Comparison of ENCODE assay signal across 22 mouse cellular contexts in genomic region chr5:134669001-134669708, GRCm38 (mm10). TPM values are rescaled to one million over a fixed set of nuclear protein-coding genes. Genes with fewer than 3 reads are reported as not detected.
DNase-seq lines count a peak whose midpoint lies in the region; ATAC-seq and TF ChIP-seq lines count a peak whose summit lies in the region.
"Had no signal": no experiment of that assay in that cellular context is flagged by ENCODE, and none has a peak within 500 bp of the region (broad histone marks: within the 10 kb centered on the region; RNA-seq: fewer than 3 reads in every experiment).

No protein-coding gene starts in this region.

- 83% methylated on average over 20 of the region's 20 CpGs for WGBS in hindbrain, postnatal 0 days
- WGBS in hindbrain, embryonic 14.5 days: 72% methylated on average over 20 of the region's 20 CpGs
- 82% methylated on average over 20 of the region's 20 CpGs for WGBS in midbrain, postnatal 0 days
- WGBS in midbrain, embryonic 13.5 days: 82% methylated on average over 20 of the region's 20 CpGs

- peaks cover 44% of the 10 kb centered on the region; the same call in 1 of the 2 replicates for H3K36me3 ChIP-seq in hindbrain, postnatal 0 days (ENCODE audit: insufficient read depth, low read length)
- peaks cover 85% of the 10 kb centered on the region for H3K36me3 ChIP-seq in hindbrain, embryonic 14.5 days (replicated peaks; ENCODE audit: control insufficient read depth, insufficient read depth)
- peaks cover 72% of the 10 kb centered on the region for H3K36me3 ChIP-seq in midbrain, postnatal 0 days (ENCODE audit: insufficient read depth, low read length)
- H3K36me3 ChIP-seq in midbrain, embryonic 13.5 days: peaks cover 79% of the 10 kb centered on the region

- no peaks in the 10 kb centered on the region for H3K9me3 ChIP-seq in hindbrain, postnatal 0 days (ENCODE audit: low read length)
- H3K9me3 ChIP-seq in hindbrain, embryonic 14.5 days (ENCODE audit: control insufficient read depth, low read length): no peaks in the 10 kb centered on the region
- H3K9me3 ChIP-seq in midbrain, postnatal 0 days (ENCODE audit: low read length): no peaks in the 10 kb centered on the region
- H3K9me3 ChIP-seq in midbrain, embryonic 13.5 days: no peaks in the 10 kb centered on the region
- H3K9me3 ChIP-seq: forebrain, embryonic 13.5 days; heart, embryonic 12.5 days; kidney, embryonic 15.5 days; limb, embryonic 10.5 days; megakaryocyte, embryonic 14.5 days; neural tube, embryonic 13.5 days; stomach, embryonic 15.5 days had no signal

- TF ChIP-seq CTCF in hindbrain, postnatal 0 days (IDR thresholded peaks at IDR 0.05; ENCODE audit: low read depth): peak; percentile 41
- TF ChIP-seq CTCF in midbrain, postnatal 0 days (IDR thresholded peaks at IDR 0.05): peak; percentile 33; the same call in 1 of the 2 replicates

- no peaks in the 10 kb centered on the region for H3K4me1 ChIP-seq in hindbrain, postnatal 0 days (ENCODE audit: insufficient read depth, low read length)
- no peaks in the 10 kb centered on the region for H3K4me1 ChIP-seq in hindbrain, embryonic 14.5 days (replicated peaks; ENCODE audit: control insufficient read depth, insufficient read depth, low read length)
- H3K4me1 ChIP-seq in midbrain, postnatal 0 days (ENCODE audit: insufficient read depth, low read length): no peaks in the 10 kb centered on the region
- H3K4me1 ChIP-seq in midbrain, embryonic 13.5 days (replicated peaks): peaks cover 18% of the 10 kb centered on the region
- H3K4me1 ChIP-seq: heart, embryonic 12.5 days; kidney, embryonic 15.5 days; stomach, embryonic 15.5 days had no signal

- ATAC-seq in hindbrain, postnatal 0 days: no peak
- ATAC-seq in hindbrain, embryonic 14.5 days (ENCODE audit: low FRiP score): no peak
- ATAC-seq in midbrain, postnatal 0 days (ENCODE audit: low FRiP score): no peak
- ATAC-seq in midbrain, embryonic 13.5 days: no peak
- ATAC-seq in megakaryocyte, adult 5-6 weeks (ENCODE audit: poor library complexity, severe bottlenecking): no peak
- ATAC-seq: hindbrain, embryonic 16.5 days; liver, postnatal 0 days had no signal

- no peak overlapping the region for H3K27ac ChIP-seq in hindbrain, postnatal 0 days
- H3K27ac ChIP-seq in hindbrain, embryonic 14.5 days: no peak overlapping the region
- H3K27ac ChIP-seq in midbrain, postnatal 0 days (ENCODE audit: low read depth, low read length): no peak overlapping the region
- no peak overlapping the region for H3K27ac ChIP-seq in midbrain, embryonic 13.5 days
- H3K27ac ChIP-seq: forebrain, embryonic 13.5 days; kidney, embryonic 15.5 days; neural tube, embryonic 13.5 days; stomach, embryonic 15.5 days had no signal

- H3K4me2 ChIP-seq in hindbrain, postnatal 0 days (ENCODE audit: low read depth, low read length): no peak overlapping the region
- H3K4me2 ChIP-seq in hindbrain, embryonic 14.5 days (replicated peaks): no peak overlapping the region
- no peak overlapping the region for H3K4me2 ChIP-seq in midbrain, postnatal 0 days (ENCODE audit: low read depth, low read length, poor library complexity, severe bottlenecking)
- no peak overlapping the region for H3K4me2 ChIP-seq in midbrain, embryonic 13.5 days (replicated peaks)
- H3K4me2 ChIP-seq: forebrain, embryonic 13.5 days; heart, embryonic 12.5 days; kidney, embryonic 15.5 days; neural tube, embryonic 13.5 days; stomach, embryonic 15.5 days had no signal

- H3K9ac ChIP-seq in hindbrain, postnatal 0 days (replicated peaks; ENCODE audit: low read length): no peak overlapping the region
- H3K9ac ChIP-seq in hindbrain, embryonic 14.5 days: no peak overlapping the region
- no peak overlapping the region for H3K9ac ChIP-seq in midbrain, postnatal 0 days (replicated peaks; ENCODE audit: low read length, poor library complexity, severe bottlenecking)
- no peak overlapping the region for H3K9ac ChIP-seq in midbrain, embryonic 13.5 days (replicated peaks)
- H3K9ac ChIP-seq: forebrain, embryonic 13.5 days; heart, embryonic 12.5 days; kidney, embryonic 15.5 days; liver, postnatal 0 days; neural tube, embryonic 13.5 days; stomach, embryonic 15.5 days had no signal

- no peak for DNase-seq in hindbrain, postnatal 0 days (ENCODE audit: low spot score)
- no peak for DNase-seq in hindbrain, embryonic 14.5 days (ENCODE audit: low spot score)
- no peak for DNase-seq in midbrain, postnatal 0 days (ENCODE audit: low spot score)
- peak; percentile 81 for DNase-seq in ZHBTc4 (ENCODE audit: low read depth, low spot score)
- DNase-seq in retina, postnatal 1 day: no peak
- DNase-seq: adrenal gland, adult 2 months; cerebellum, adult 2 months; kidney, adult 11 months; right cerebral cortex, adult 18-20 months; thymus, adult 2 months; thymus, postnatal 4 days had no signal

- no peaks in the 10 kb centered on the region for H3K27me3 ChIP-seq in hindbrain, postnatal 0 days (ENCODE audit: insufficient read depth, low read length)
- H3K27me3 ChIP-seq in hindbrain, embryonic 14.5 days (ENCODE audit: control insufficient read depth, insufficient read depth, low read length): no peaks in the 10 kb centered on the region
- no peaks in the 10 kb centered on the region for H3K27me3 ChIP-seq in midbrain, postnatal 0 days (ENCODE audit: insufficient read depth, low read length)
- H3K27me3 ChIP-seq in midbrain, embryonic 13.5 days: no peaks in the 10 kb centered on the region
- H3K27me3 ChIP-seq: forebrain, embryonic 13.5 days; heart, embryonic 12.5 days; kidney, embryonic 15.5 days; megakaryocyte, embryonic 14.5 days; neural tube, embryonic 13.5 days; stomach, embryonic 15.5 days had no signal

- no peak overlapping the region for H3K4me3 ChIP-seq in hindbrain, postnatal 0 days (ENCODE audit: low read length)
- no peak overlapping the region for H3K4me3 ChIP-seq in hindbrain, embryonic 14.5 days (replicated peaks; ENCODE audit: low read length)
- no peak overlapping the region for H3K4me3 ChIP-seq in midbrain, postnatal 0 days (ENCODE audit: low read depth, low read length)
- no peak overlapping the region for H3K4me3 ChIP-seq in midbrain, embryonic 13.5 days (replicated peaks)
- H3K4me3 ChIP-seq: forebrain, embryonic 13.5 days; heart, embryonic 12.5 days; kidney, embryonic 15.5 days; limb, embryonic 10.5 days; megakaryocyte, embryonic 14.5 days; neural tube, embryonic 13.5 days; stomach, embryonic 15.5 days had no signal

RNA-seq across cellular contexts. Expression of gene Limk1, which starts 19.2 kb away (rescaled TPM):
- total RNA-seq in hindbrain, postnatal 0 days (2014; rRNA removed): 89.7 and 90.6 TPM in 2 replicates
- polyA plus RNA-seq in hindbrain, postnatal 0 days (2015; fragmentation: Nextera tagmentation; extraction: Ambion mirVana): 19.7 and 20.4 TPM in 2 replicates
- polyA plus RNA-seq in hindbrain, embryonic 14.5 days (2014; fragmentation: Nextera tagmentation; extraction: Ambion mirVana): 25.5 and 26.4 TPM in 2 replicates
- total RNA-seq in midbrain, postnatal 0 days (2014; rRNA removed): 72.9 and 76.5 TPM in 2 replicates
- 15.5 and 16.7 TPM in 2 replicates for polyA plus RNA-seq in midbrain, postnatal 0 days (2015; fragmentation: Nextera tagmentation; extraction: Ambion mirVana)
- 17.5 and 20.8 TPM in 2 replicates for polyA plus RNA-seq in midbrain, embryonic 13.5 days (2015; fragmentation: Nextera tagmentation; extraction: Ambion mirVana)
- 9.5 and 11.8 TPM in 2 replicates for total RNA-seq in megakaryocyte, adult 5-6 weeks (2015)
- total RNA-seq in megakaryocyte, adult 5-6 weeks (2017): 7.5 and 8.3 TPM in 2 replicates

RNA-seq across cellular contexts. Expression of gene Eif4h, which starts 29.9 kb away (rescaled TPM):
- 472 and 489 TPM in 2 replicates for total RNA-seq in hindbrain, postnatal 0 days (2014; rRNA removed)
- polyA plus RNA-seq in hindbrain, postnatal 0 days (2015; fragmentation: Nextera tagmentation; extraction: Ambion mirVana): 298 and 304 TPM in 2 replicates
- polyA plus RNA-seq in hindbrain, embryonic 14.5 days (2014; fragmentation: Nextera tagmentation; extraction: Ambion mirVana): 329 and 343 TPM in 2 replicates
- total RNA-seq in midbrain, postnatal 0 days (2014; rRNA removed): 424 and 435 TPM in 2 replicates
- polyA plus RNA-seq in midbrain, postnatal 0 days (2015; fragmentation: Nextera tagmentation; extraction: Ambion mirVana): 302 and 311 TPM in 2 replicates
- polyA plus RNA-seq in midbrain, embryonic 13.5 days (2015; fragmentation: Nextera tagmentation; extraction: Ambion mirVana): 352 and 382 TPM in 2 replicates
- total RNA-seq in megakaryocyte, adult 5-6 weeks (2015): 160 and 176 TPM in 2 replicates
- total RNA-seq in megakaryocyte, adult 5-6 weeks (2017): 191 and 197 TPM in 2 replicates

RNA-seq across cellular contexts. Expression of gene Lat2, which starts 54.3 kb away (rescaled TPM):
- 0.93 and 2.8 TPM in 2 replicates for total RNA-seq in hindbrain, postnatal 0 days (2014; rRNA removed)
- polyA plus RNA-seq in hindbrain, postnatal 0 days (2015; fragmentation: Nextera tagmentation; extraction: Ambion mirVana): 1.6 and 4.8 TPM in 2 replicates
- 1.1 and 1.5 TPM in 2 replicates for polyA plus RNA-seq in hindbrain, embryonic 14.5 days (2014; fragmentation: Nextera tagmentation; extraction: Ambion mirVana)
- total RNA-seq in midbrain, postnatal 0 days (2014; rRNA removed): 0.44 and 2.8 TPM in 2 replicates
- 1.6 and 2.2 TPM in 2 replicates for polyA plus RNA-seq in midbrain, postnatal 0 days (2015; fragmentation: Nextera tagmentation; extraction: Ambion mirVana)
- 4.1 and 5.5 TPM in 2 replicates for polyA plus RNA-seq in midbrain, embryonic 13.5 days (2015; fragmentation: Nextera tagmentation; extraction: Ambion mirVana)
- 87.7 and 91.1 TPM in 2 replicates for total RNA-seq in megakaryocyte, adult 5-6 weeks (2015)
- total RNA-seq in megakaryocyte, adult 5-6 weeks (2017): 109 and 115 TPM in 2 replicates
